Mouse (Mus musculus): Measurements from ENCODE around the gene Gm8947. TPM values are rescaled to one million over a fixed set of nuclear protein-coding genes. Genes with fewer than 3 reads are reported as not detected.

Gene Gm8947
- total and polyA plus RNA-seq, 3 experiments: 0.08 to 0.36 TPM; not detected in 1

- in situ Hi-C loops (cut with MboI; ENCODE audit: low pct_ligation_motif_present, low pct_unique_long_range_greater_than_20kb, low sequenced_read_pairs): no loop called here
- DNase-seq (ENCODE audit: extremely low read depth): no peak
- Histone ChIP-seq H3K4me2 (ENCODE audit: insufficient read depth, low read depth, poor library complexity, severe bottlenecking) (no peak overlapping the region), H3K27me3 (replicated peaks) (no peaks in the 10 kb centered on the region), H3K9me3 (replicated peaks; ENCODE audit: low read length) (no peaks in the 10 kb centered on the region), H3K4me3 (replicated peaks in 1 of 3; ENCODE audit: low read depth in 2 of 3, low read length in 2 of 3, poor library complexity in 1 of 3) (no peak overlapping the region), H3K79me2 (replicated peaks; ENCODE audit: control insufficient read depth, extremely low read depth, insufficient read depth, poor library complexity, severe bottlenecking) (no peaks in the 10 kb centered on the region), H3K36me3 (replicated peaks in 1 of 2; ENCODE audit: control insufficient read depth in 1 of 2, insufficient read depth in 1 of 2, low read length in 1 of 2) (no peaks in the 10 kb centered on the region), H3K27ac (ENCODE audit: insufficient read depth, low read depth) (no peak overlapping the region), H3K4me1 (ENCODE audit: control insufficient read depth in 1 of 2, insufficient read depth in 2 of 2) (peaks cover 0 to 25% of the 10 kb centered on the region in 2 experiments; a peak in 2 of 4 replicates), H3K9ac (ENCODE audit: insufficient read depth, low read depth) (no peak overlapping the region)
- TF ChIP-seq ELF1 (IDR thresholded peaks at IDR 0.05; ENCODE audit: low read depth, low read length): no peak
- TF ChIP-seq MXI1 (IDR thresholded peaks at IDR 0.05; ENCODE audit: low read depth, low read length): no peak
- no peak for TF ChIP-seq POLR2AphosphoS2 (IDR thresholded peaks at IDR 0.05; ENCODE audit: low read depth, low read length)
- no peak for TF ChIP-seq JUN (IDR thresholded peaks at IDR 0.05; ENCODE audit: insufficient read depth, low read depth, low read length)
- TF ChIP-seq RAD21 (IDR thresholded peaks at IDR 0.05; ENCODE audit: low read depth, low read length): no peak
- no peak for TF ChIP-seq TCF12 (IDR thresholded peaks at IDR 0.05; ENCODE audit: low read depth, low read length)
- TF ChIP-seq JUND (conservative IDR thresholded peaks at IDR 0.05; ENCODE audit: low read depth, low read length): no peak
- no peak for TF ChIP-seq ZKSCAN1 (IDR thresholded peaks at IDR 0.05; ENCODE audit: borderline replicate concordance, low read depth, low read length)
- TF ChIP-seq SMC3 (IDR thresholded peaks at IDR 0.05; ENCODE audit: low read depth, low read length): no peak
- TF ChIP-seq CHD1 (IDR thresholded peaks at IDR 0.05; ENCODE audit: low read depth, low read length): no peak
- TF ChIP-seq GABPA (IDR thresholded peaks at IDR 0.05; ENCODE audit: insufficient replicate concordance, low read depth, low read length): no peak
- TF ChIP-seq CHD2 (IDR thresholded peaks at IDR 0.05; ENCODE audit: low read length): no peak
- no peak for TF ChIP-seq HCFC1 (IDR thresholded peaks at IDR 0.05; ENCODE audit: low read depth, low read length)
- no peak for TF ChIP-seq NELFE (IDR thresholded peaks at IDR 0.05; ENCODE audit: low read depth, low read length)
- dilution Hi-C loops (cut with MboI; ENCODE audit: extremely low pct_ligation_motif_present, extremely low pct_unique_long_range_greater_than_20kb, low sequenced_read_pairs): no loop called here
Observed at GRCm38 (mm10) chr1:151224536-151224935, 32.4 kb downstream of the Gm8947 start.

GRCm38 (mm10) chr1:151227506-151227905, 35.3 kb downstream of the Gm8947 start:
- H3K4me1 ChIP-seq (ENCODE audit: control insufficient read depth in 1 of 2, insufficient read depth in 2 of 2): peaks cover 0 to 16% of the 10 kb centered on the region in 2 experiments; a peak in 2 of 4 replicates
- H3K27me3 ChIP-seq (replicated peaks): no peaks in the 10 kb centered on the region
- no peak for DNase-seq (ENCODE audit: extremely low read depth)
- no peak overlapping the region for H3K4me3 ChIP-seq (replicated peaks in 1 of 3; ENCODE audit: low read depth in 2 of 3, low read length in 2 of 3, poor library complexity in 1 of 3)
- H3K4me2 ChIP-seq (ENCODE audit: insufficient read depth, low read depth, poor library complexity, severe bottlenecking): no peak overlapping the region
- H3K27ac ChIP-seq (ENCODE audit: insufficient read depth, low read depth): no peak overlapping the region
- in situ Hi-C loops (cut with MboI; ENCODE audit: low pct_ligation_motif_present, low pct_unique_long_range_greater_than_20kb, low sequenced_read_pairs) (no loop called here), dilution Hi-C loops (cut with MboI; ENCODE audit: extremely low pct_ligation_motif_present, extremely low pct_unique_long_range_greater_than_20kb, low sequenced_read_pairs) (no loop called here)
- TF ChIP-seq MAX (IDR thresholded peaks at IDR 0.05; ENCODE audit: low read length) (no peak), ZKSCAN1 (IDR thresholded peaks at IDR 0.05; ENCODE audit: borderline replicate concordance, low read depth, low read length) (no peak), MAFK (IDR thresholded peaks at IDR 0.05; ENCODE audit: insufficient replicate concordance, low read length) (no peak), TBP (conservative IDR thresholded peaks at IDR 0.05; ENCODE audit: low read depth, low read length) (no peak), USF2 (conservative IDR thresholded peaks at IDR 0.05; ENCODE audit: low read depth, low read length) (no peak), UBTF (IDR thresholded peaks at IDR 0.05; ENCODE audit: low read depth, low read length) (no peak), ZC3H11A (IDR thresholded peaks at IDR 0.05; ENCODE audit: low read depth, low read length) (no peak), CTCF (conservative IDR thresholded peaks at IDR 0.05 in 1 of 2, IDR thresholded peaks at IDR 0.05 in 1 of 2; ENCODE audit: low read depth in 2 of 2, low read length in 2 of 2) (no peak), JUN (IDR thresholded peaks at IDR 0.05; ENCODE audit: insufficient read depth, low read depth, low read length) (no peak), BHLHE40 (IDR thresholded peaks at IDR 0.05; ENCODE audit: low read depth, low read length) (no peak), EP300 (IDR thresholded peaks at IDR 0.05; ENCODE audit: low read length) (no peak), E2F4 (IDR thresholded peaks at IDR 0.05; ENCODE audit: insufficient replicate concordance, low read depth, low read length) (no peak), ZMIZ1 (IDR thresholded peaks at IDR 0.05; ENCODE audit: low read depth, low read length) (no peak), HCFC1 (IDR thresholded peaks at IDR 0.05; ENCODE audit: low read depth, low read length) (no peak)
- H3K9me3 ChIP-seq (replicated peaks; ENCODE audit: low read length): no peaks in the 10 kb centered on the region
- no peaks in the 10 kb centered on the region for H3K36me3 ChIP-seq (replicated peaks in 1 of 2; ENCODE audit: control insufficient read depth in 1 of 2, insufficient read depth in 1 of 2, low read length in 1 of 2)
- no peaks in the 10 kb centered on the region for H3K79me2 ChIP-seq (replicated peaks; ENCODE audit: control insufficient read depth, extremely low read depth, insufficient read depth, poor library complexity, severe bottlenecking)
- H3K9ac ChIP-seq (ENCODE audit: insufficient read depth, low read depth): no peak overlapping the region
